Mouse (Mus musculus): ENCODE measurements around the gene C2. TPM values are rescaled to one million over a fixed set of nuclear protein-coding genes. Genes with fewer than 3 reads are reported as not detected.
"Not testable (repeated sequence)": the region's sequence is repeated elsewhere in the genome, so short reads cannot be mapped to it uniquely, and the experiment has no call there.

Gene C2
- total RNA-seq, 2 experiments from 2014 or later = 2.5 to 2.9 TPM

DNA sequence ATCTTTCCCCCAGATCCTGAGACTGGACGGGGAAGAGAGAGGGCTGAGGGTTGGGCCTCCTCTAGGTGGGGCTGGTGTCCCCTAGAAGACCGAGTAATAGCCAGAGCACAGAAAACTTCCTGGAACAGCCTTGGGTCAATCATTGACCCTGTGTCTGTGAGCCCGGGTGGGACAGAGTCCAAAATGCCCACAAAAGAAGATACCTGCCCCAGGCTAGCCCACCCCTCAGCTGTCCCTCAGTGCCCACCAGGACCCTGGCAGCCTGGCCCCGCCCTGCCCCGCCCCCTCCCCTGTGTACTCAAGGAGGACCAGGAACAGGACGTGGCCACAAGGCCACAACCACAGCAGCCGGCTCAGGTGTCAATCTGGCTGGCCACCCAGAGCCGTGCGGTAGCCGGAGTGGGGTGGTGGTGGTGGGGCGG lies 17.4 kb upstream of the C2 start:
- intact Hi-C loops (cut with DNase I) = no loop called here
- no peak for DNase-seq (ENCODE audit: low spot score in 2 of 2)

DNA sequence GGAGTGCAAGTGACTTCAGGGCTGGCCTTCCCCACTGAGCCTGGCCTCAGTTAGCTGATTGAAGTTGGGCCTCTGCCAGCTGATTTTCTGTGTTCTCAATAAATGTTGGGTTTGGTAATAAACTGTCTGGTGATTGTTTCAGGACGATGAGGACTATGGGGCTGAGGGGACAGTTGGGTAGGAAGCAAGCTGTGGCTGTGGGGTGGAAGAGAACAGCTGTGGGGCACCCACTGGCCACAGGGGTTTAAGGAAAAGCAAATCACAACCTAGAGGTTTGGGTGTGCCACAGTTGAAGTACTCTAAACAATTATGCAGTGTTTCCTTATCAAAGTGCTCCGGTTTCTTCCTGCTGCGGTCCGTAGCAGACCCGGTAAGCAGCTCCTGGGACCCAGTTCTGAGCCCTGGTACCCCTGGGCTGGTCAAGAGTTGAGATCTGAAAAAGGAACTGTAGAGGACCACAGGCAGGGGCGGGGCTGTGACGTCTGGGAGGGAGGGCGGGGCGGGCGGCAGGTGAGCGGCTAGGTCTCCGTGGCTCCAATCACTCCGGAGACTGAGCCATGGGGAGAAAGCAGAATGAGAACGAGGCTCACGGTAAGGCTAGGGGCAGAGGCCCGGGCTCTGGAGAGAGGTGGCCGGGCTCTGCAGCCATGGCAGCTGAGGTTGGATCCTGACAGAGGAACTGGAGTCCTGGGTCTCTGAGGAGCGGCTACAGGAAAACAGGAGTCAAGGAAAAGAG lies 16.0 kb upstream of the C2 start, which contains the start of gene Slc44a4:
Gene Slc44a4 (plus strand): TSS at position 537 of the 736 bp plus-strand sequence.
- no peak for DNase-seq (ENCODE audit: low spot score in 2 of 2)
- intact Hi-C loops (cut with DNase I) = loop anchor here (5.0 kb wide), 1 partner anchor 57 kb away; no protein-coding TSS in a partner anchor

DNA sequence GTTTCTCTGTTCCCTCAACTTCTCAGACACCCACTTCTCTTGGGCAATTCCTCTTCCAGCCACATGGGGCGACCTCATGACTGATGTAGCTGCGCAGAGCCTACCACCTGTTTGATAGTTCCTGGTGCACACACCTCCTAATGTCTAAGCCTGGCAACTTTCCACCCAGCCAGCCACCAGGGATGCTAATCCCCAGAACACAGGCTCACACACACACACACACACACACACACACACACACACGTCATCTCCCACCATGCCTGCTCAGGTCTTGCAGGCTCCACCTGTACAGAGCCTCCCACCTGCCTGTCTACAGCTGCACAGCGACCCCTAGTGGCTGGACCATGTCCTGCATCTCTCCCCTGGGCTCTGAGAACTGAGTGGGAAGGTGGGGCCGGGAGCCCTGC lies 13.9 kb upstream of the C2 start:
- intact Hi-C loops (cut with DNase I) = loop anchor here (5.0 kb wide), 1 partner anchor 55 kb away; no protein-coding TSS in a partner anchor

DNA sequence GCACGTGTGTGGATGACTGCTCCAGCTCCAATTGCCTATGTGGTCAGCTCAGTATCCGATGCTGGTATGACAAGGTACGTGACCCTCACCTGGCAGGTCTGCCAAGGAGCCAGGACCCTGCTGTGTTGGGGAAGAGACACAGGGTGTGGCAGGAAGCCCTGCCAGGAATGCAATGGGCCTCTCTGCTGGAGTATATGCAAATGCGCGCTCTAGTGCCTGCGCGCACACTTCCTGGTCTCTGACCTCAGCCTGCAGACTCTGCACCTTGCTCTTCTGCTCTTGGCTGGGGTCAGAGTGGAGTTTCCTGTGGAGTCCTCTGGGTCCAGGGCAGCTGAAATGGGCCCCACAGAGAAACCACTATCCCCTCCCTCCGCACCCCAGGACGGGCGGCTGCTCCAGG lies 12.9 kb upstream of the C2 start:
- DNase-seq (ENCODE audit: low spot score in 2 of 2) = no peak
- intact Hi-C loops (cut with DNase I) = loop anchor here (5.0 kb wide), 1 partner anchor 54 kb away; no protein-coding TSS in a partner anchor

More for the DNA sequence above, 13.9 kb upstream of the C2 start:
- peak; percentile 65 to 75 for DNase-seq (ENCODE audit: low spot score in 2 of 2)

DNA sequence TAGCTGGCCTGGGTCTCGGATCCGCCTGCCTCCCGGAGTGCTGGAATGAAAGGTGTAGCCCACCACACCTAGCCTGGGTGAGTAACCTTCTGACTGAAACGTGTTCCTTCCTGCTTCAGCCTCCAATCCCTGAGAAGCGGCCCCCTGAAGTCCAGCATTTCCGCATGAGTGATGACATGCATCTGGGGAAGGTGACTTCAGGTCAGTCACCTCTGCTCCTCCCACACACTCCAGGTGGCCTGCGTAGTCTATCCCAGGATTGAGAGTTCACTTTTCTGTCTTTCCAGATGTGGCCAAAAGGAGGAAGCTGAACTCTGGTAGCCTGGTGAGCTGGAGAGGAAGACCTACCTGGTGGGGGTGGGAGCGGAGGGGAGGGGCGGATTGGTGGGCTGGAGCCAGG lies 4.8 kb upstream of the C2 start:
- intact Hi-C loops (cut with DNase I) = no loop called here
- DNase-seq (ENCODE audit: low spot score in 2 of 2) = no peak

DNA sequence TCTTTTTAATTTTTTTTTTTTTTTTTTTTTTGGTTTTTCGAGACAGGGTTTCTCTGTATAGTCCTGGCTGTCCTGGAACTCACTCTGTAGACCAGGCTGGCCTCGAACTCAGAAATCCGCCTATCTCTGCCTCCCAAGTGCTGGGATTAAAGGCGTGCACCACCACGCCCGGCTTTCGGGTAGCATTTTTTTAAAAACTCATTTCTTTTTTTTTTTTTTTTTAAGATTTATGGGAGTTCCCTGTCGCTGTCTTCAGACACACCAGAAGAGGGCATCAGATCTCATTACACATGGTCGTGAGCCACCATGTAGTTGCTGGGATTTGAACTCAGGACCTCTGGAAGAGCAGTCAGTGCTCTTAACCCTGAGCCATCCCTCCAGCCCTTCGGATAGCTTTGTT lies 3.9 kb upstream of the C2 start:
- intact Hi-C loops (cut with DNase I); DNase-seq (ENCODE audit: low spot score in 2 of 2): not testable (repeated sequence)

DNA sequence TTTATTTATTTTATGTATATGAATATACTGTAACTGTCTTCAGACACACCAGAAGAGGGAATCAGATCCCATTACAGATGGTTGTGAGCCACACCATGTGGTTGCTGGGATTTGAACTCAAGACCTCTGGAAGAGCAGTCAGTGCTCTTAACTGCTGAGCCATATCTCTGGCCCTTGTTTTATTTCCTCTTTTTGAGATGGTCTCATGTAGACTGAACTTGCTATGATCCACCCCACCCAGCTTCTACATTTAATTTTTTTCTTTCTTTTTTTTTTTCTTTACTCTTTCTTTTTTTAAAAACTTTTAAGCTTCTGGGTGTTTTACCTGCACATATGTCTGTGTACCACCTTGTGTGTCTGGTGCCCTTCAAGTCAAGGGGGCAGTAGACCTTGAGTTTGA lies 2.8 kb upstream of the C2 start:
- intact Hi-C loops (cut with DNase I); DNase-seq (ENCODE audit: low spot score in 2 of 2): not testable (repeated sequence)

DNA sequence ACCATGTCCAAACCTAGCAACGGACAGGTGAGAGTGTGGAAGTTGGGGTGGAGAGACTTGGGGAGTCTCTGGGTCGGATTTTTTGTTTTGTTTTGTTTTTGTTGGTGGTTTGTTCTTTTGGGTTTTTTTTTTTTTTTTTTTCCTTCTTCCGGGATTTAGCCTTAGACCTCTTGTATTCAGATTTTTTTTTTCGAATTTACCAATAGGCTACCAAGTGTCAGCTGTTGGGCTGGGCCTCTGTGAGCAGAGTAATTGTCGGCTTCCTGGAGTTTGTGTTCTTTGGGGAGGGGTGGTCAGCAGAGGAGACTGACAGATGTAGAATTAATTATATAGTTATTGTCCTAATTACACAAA lies 1.8 kb upstream of the C2 start:
- intact Hi-C loops (cut with DNase I) = loop anchor here (5.0 kb wide), 1 partner anchor 43 kb away; no protein-coding TSS in a partner anchor
- DNase-seq (ENCODE audit: low spot score in 2 of 2) = no peak

DNA sequence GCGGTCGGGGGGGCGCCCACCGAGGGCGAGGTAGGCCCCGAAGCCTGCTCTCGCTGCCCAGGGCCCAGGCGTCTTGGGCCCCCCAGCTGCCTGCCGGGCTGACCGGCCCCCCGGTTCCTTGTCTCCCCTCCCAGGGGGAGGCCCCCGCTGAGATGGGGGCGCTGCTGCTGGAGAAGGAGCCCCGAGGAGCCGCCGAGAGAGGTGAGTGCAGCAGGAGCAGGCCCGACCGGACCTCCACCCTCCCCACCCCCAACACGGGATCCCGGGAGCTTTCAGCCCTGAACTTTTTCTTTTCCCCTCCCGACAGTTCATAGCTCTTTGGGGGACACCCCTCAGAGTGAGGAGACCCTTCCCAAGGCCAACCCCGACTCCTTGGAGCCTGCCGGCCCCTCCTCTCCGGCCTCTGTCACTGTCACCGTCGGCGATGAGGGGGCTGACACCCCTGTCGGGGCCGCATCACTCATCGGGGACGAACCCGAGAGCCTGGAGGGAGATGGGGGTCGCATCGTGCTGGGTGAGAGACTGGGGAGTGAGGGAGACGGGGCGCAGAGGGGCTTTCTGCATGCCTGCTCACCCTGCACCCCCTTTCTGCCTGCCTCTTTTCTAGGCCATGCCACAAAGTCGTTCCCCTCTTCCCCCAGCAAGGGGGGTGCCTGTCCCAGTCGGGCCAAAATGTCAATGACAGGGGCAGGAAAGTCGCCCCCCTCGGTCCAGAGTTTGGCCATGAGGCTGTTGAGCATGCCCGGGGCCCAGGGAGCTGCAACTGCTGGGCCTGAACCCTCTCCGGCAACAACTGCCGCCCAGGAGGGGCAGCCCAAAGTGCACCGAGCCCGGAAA lies 1.2 kb upstream of the C2 start:
- no peak for DNase-seq (ENCODE audit: low spot score in 2 of 2)
- intact Hi-C loops (cut with DNase I) = loop anchor here (5.0 kb wide), 1 partner anchor 42 kb away; no protein-coding TSS in a partner anchor

DNA sequence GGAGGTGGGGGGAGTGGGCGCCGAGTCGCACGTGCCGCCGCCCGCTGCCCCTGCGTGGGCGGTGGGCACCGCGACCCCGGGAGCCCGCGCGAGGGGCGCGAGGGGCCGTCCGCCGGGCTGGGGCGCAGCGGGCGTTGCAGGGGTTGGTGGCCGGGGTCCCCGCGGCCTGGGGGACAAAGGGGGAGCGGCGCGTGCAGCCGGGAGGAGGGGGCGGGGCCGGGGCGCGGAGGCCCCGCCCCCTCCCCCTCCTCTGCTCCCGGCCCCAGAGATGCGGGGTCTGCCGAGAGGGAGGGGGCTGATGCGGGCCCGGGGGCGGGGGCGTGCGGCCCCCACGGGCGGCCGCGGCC lies 614 bp upstream of the C2 start:
- DNase-seq (ENCODE audit: low spot score in 2 of 2) = no peak
- intact Hi-C loops (cut with DNase I) = loop anchor here (5.0 kb wide), 1 partner anchor 41 kb away; no protein-coding TSS in a partner anchor

DNA sequence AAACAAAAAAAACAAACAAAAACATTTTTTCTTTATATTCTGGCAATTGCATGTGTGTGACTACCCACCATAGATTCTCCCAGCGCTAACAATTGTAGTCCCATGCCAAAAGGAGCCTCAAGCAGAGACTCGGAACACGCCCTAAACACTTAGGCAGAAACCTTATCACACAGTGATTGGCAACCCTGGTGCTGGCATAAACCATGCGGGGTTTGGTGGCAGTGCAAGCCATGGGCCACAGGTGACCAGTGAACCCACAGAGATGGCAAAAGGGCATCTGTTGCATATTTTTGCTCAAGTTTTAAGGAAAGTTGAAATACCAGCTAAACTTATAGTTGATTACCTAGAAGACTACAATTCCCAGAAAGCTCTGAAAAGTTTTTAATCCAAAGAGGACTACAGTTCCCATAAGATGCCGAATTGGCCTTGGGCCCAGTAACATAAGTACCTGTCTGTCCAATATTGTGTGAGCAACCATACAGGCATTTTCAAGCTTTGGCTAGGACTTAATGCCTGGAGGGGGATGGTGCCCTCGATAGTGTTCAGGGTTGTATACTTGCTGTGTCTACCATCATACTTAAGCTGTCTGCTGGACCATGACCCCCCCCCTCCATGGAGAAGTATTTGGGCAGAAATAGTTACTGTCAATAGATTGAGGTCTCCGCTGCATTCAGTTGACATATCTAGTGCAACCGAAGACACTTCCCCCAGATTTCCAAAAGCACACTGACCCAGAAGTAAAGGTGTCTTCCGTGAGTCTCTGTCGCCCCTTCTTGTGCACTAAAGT lies 499 bp downstream of the C2 start:
- intact Hi-C loops (cut with DNase I) = loop anchor here (5.0 kb wide), 1 partner anchor 40 kb away; no protein-coding TSS in a partner anchor
- DNase-seq (ENCODE audit: low spot score in 2 of 2) = peak; percentile 66 to 83

DNA sequence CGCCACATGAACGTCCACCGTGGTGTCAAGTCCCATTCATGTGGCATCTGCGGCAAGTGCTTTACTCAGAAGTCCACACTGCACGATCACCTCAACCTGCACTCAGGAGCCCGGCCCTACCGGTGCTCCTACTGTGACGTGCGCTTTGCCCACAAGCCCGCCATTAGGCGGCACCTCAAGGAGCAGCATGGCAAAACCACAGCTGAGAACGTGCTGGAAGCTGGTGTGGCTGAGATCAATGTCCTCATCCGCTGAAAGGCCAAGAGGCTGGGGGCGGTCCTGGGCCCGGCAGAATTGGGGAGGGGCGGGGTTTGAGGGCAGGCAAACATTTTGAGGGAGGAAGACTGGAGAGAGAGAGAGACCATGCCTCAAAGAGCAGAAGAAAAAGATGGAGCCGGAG lies 1.7 kb downstream of the C2 start:
- no peak for DNase-seq (ENCODE audit: low spot score in 2 of 2)
- intact Hi-C loops (cut with DNase I) = loop anchor here (5.0 kb wide), 1 partner anchor 39 kb away; no protein-coding TSS in a partner anchor

DNA sequence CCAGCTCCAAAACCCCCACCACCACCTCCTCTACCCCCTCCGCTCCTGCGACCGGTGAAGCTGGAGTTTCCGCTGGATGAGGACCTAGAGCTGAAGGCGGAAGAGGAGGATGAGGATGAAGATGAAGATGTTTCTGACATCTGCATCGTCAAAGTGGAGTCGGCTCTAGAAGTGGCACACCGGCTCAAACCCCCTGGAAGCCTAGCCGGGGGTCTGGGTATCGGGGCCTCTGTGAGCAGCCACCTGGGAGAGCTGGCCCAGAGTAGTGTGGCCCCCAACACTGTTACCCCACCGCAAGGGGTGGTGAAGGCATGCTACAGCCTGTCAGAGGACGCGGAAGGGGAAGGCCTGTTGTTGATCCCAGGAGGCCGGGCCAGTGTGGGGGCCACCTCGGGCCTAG lies 2.3 kb downstream of the C2 start:
- DNase-seq (ENCODE audit: low spot score in 2 of 2) = no peak
- intact Hi-C loops (cut with DNase I) = loop anchor here (5.0 kb wide), 1 partner anchor 38 kb away; no protein-coding TSS in a partner anchor

DNA sequence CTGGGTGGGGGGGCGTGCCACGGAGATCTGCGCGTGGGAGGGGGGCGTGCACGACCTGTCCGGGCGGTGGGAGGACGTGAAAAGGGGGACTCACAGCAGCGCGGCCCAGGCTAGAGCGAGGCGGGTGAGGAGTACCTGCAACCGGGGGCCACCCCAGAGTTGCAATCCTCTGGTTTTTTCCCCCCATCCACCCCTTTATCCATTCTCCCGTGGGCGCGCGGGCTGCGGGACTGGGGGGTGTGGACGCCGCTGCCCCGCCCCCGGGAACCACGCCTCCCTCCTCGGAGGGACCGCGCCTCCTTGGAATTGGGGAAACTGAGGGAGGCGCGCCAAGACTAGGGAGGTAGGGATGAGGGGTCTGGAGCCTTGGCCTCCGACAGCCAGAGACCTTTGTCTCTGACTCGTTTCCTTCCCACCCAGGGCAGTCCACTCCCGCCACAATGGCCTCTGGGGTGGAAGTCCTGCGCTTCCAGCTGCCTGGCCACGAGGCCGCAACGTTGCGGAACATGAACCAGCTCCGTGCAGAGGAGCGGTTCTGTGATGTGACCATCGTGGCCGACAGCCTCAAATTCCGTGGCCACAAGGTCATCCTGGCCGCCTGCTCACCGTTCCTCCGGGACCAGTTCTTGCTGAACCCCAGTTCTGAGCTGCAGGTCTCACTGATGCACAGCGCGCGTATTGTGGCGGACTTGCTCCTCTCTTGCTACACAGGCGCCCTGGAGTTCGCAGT lies 3.1 kb downstream of the C2 start:
- peak in 1 of 2 experiments; percentile 51 for DNase-seq (ENCODE audit: low spot score in 2 of 2)
- intact Hi-C loops (cut with DNase I) = loop anchor here (5.0 kb wide), 1 partner anchor 38 kb away; no protein-coding TSS in a partner anchor

DNA sequence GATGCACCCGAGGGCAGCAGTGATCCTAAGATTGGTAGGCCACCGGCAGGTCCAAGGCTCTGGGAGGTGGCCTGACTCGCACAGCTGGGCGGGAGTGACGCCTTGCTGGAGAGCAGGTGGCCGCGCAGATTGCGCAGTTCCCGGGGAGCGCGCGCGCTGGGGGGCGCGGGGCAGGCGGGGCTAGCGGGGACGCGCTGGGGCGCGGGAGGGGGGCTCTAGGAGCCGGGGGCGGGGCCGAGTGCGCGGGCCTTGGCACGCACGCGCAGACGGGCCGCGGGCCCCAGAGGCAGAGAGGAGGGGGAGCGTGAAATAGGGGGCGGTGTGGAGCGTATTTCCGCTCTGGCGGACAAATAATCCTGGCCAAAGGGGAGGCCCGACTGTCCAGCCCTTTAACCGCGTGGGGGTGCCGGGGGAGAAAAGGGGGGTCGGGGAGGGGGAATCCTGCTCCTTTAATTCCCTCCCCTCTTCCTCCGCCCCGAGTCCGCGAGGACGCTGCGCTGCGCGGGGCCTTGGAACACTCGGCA lies 3.9 kb downstream of the C2 start:
- DNase-seq (ENCODE audit: low spot score in 2 of 2) = peak; percentile 93 to 94
- intact Hi-C loops (cut with DNase I) = no loop called here

DNA sequence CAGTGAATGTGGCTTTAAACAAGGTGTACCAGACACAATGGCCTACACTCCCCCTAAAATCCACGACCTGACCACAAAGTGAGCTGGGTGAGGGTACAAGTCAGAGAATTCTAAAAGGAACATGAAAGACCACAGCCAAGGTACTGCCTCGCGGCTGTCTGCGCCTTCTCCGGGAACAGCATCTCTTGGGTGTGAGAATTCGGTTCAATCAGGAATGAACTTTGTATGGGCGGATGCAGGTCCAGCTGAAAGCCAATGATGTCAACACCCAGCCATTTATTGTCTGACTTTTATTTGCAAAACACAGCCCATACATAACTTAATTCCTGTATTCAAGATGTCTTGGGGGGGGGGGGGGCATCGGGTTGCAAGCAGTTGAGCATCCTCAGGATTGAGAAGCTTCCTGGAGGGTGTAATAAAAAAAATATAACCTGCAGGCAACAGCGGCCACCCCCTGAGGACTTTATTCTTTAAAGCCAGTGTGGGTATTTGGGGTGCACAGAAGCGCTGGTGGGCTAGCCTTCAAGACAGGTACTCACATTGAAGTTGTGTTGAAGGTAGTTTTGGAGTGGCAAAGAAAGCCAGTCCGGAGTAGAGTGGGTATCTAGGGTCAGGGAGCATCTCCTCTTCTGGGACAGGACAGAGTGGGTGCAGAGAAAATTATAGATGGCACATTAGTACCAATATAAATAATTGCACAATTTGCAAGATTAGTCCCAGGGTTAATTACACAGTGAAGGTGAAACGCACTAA lies 4.8 kb downstream of the C2 start:
- intact Hi-C loops (cut with DNase I) = no loop called here

DNA sequence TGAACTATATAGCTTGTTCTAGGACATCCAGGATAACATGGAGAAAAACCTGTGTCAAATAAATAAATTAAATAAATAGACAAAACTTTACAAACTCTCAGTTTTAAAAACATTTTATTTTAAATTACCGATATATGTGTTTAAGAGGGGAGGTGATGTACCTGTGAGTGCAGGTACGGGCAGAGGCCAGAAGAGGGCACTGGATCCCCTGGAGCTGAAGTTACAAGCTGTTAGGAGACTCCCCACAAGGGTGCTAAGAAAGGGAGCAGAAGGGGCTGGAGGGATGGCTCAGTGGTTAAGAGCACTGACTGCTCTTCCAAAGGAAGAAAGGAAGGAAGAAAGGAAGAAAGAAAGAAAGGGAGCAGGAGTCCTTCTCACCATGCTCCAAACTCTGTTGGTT lies 6.7 kb downstream of the C2 start:
- DNase-seq (ENCODE audit: low spot score in 2 of 2) = no peak
- intact Hi-C loops (cut with DNase I) = no loop called here

More for the DNA sequence above, 4.8 kb downstream of the C2 start:
- no peak for DNase-seq (ENCODE audit: low spot score in 2 of 2)
